Mouse (Mus musculus) megakaryocyte, embryonic 14.5 days (primary cell): ENCODE measurements at regions not wholly inside any gene's neighbourhood (a gene's known extent, or its start where the extent isn't known, plus 50 kb on each side); places are given as distances from the start of the nearest gene placed in this dataset.

Source experiments
- FLI1 ChIP-seq: IDR thresholded peaks from 2 replicates; pipeline ENCODE4 v1.6.1; 2012; ENCODE audit warnings: low read length, inconsistent platforms, mixed read lengths
- GATA1 ChIP-seq: IDR thresholded peaks from 3 replicates; pipeline ENCODE4 v1.6.1; 2012; ENCODE audit warnings: mixed read lengths, low read length, inconsistent platforms, borderline replicate concordance

- TF ChIP-seq GATA1: no peak
- no peak for TF ChIP-seq FLI1
Observed at GRCm38 (mm10) chr13:110882173-110882572, 372.6 kb upstream of the Actbl2 start.
